Mouse (Mus musculus) layer of hippocampus, adult 2 months (tissue): ENCODE results near the gene Ier2. TPM values are rescaled to one million over a fixed set of nuclear protein-coding genes. Genes with fewer than 3 reads are reported as not detected.
"Not testable (repeated sequence)": the region's sequence is repeated elsewhere in the genome, so short reads cannot be mapped to it uniquely, and the experiment has no call there.

ENCODE experiments used
- DNase-seq, 2 experiments: peaks; one replicate each; pipeline ENCODE4 v3.0.0; 2022; ENCODE audit warnings: low spot score in 2 of 2
- H3K27ac ChIP-seq: fragments of 200-600 bp; 2 replicates; pipeline ENCODE4 v1.8.1; 2022
- H3K4me3 ChIP-seq: fragments of 200-600 bp; 2 replicates; pipeline ENCODE4 v1.8.1; 2022; ENCODE audit warnings: mild to moderate bottlenecking
- CTCF ChIP-seq: fragments of 200-600 bp; conservative IDR thresholded peaks from 2 replicates; pipeline ENCODE4 v1.8.1; 2022; ENCODE audit warnings: antibody characterized with exemption, mild to moderate bottlenecking, moderate library complexity
- total RNA-seq, 2 experiments: library from RNA; stranded (reverse); gene quantifications; 2 replicates each; pipeline ENCODE4 v1.2.3; 2021

The Ier2 gene
- total RNA-seq, 2 experiments from 2014 or later = 5.1 to 7.2 TPM

DNA sequence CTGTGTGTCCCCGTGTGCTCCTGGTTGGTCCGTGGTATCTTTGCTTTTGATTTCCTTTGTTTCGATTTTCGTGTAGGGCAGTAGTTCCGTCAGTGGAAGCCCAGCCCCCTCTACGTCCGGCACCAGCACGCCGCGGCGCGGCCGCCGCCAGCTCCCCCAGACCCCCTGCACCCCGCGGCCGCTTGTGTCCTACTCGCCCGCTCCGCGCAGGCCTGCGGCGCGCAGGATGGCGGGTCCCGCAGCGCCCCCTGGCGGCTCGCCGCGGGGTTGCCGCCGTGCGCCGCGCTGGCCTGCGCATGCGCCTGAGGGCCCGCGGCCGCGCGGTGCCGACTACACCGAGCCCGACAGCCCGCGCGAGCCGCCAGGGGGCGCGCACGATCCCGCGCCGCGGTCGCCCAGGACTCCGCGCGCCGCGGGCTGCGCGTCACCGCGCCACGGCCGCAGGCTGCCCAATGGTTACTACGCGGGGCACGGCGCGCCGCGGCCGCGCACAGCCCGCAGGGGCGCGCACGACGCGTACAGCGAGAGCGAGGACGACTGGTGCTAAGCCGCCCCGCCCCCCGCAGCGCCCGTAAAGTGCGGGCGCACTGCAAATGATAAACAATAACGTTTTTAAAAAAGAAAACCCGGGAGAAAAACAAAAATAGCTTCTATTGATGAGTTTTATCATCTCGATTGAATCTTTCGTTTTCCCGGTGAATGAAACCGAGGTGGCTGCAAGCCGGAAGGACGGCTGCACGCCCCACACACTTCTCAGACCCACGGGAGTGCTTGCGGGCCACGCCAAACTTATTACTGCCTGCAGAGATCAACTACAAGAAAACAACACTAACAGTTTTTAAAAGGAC lies 23.3 kb downstream of the Ier2 start:
- H3K4me3 ChIP-seq = peak overlapping the region; percentile 58
- TF ChIP-seq CTCF = peak; percentile 62
- H3K27ac ChIP-seq = peak overlapping the region; percentile 83
- peak; percentile 90 to 95 for DNase-seq

GRCm38 (mm10) chr8:84638555-84639161 lies 24.0 kb downstream of the Ier2 start:
- DNase-seq = no peak
- Histone ChIP-seq H3K27ac (peak overlapping the region; percentile 83), H3K4me3 (peak overlapping the region; percentile 58)
- no peak for TF ChIP-seq CTCF

- H3K4me3 ChIP-seq = peak overlapping the region; percentile 58
- no peak for TF ChIP-seq CTCF
- DNase-seq = no peak
- peak overlapping the region; percentile 83; the same call in 1 of the 2 replicates for H3K27ac ChIP-seq
These were observed 24.6 kb downstream of the Ier2 start for GRCm38 (mm10) chr8:84637946-84638554.

GRCm38 (mm10) chr8:84636051-84636691 lies 26.5 kb downstream of the Ier2 start:
- TF ChIP-seq CTCF = no peak
- peak overlapping the region; percentile 78 for H3K27ac ChIP-seq
- DNase-seq = no peak
- no peak overlapping the region for H3K4me3 ChIP-seq

- DNase-seq = no peak
- peak overlapping the region; percentile 78 for H3K27ac ChIP-seq
- no peak for TF ChIP-seq CTCF
- H3K4me3 ChIP-seq = no peak overlapping the region
These were observed 27.1 kb downstream of the Ier2 start for GRCm38 (mm10) chr8:84635397-84636050.

DNA sequence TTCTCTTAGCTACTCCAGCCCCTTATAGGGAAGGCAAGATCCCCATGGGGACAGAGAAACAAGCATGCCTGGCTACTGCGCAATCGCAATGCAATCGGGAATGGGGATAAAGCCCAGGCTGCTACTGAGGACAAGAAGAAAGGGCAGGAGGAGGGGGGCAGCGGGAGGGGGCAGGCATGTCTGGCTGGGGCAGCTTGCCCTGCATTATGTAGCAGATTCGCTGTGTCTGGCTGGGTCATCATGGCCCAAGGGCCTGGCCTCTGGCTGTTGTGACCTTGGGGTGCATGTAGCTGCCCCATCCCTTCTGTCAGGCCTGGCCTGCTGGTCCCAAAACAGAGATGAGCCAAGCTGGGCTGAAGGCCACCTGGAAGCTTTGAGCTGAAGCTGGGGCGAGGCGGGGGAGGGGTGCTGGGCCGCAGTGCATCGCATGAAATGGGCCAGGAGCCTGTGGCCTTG lies 27.8 kb downstream of the Ier2 start:
- no peak for TF ChIP-seq CTCF
- peak; percentile 44 to 48 for DNase-seq
- Histone ChIP-seq H3K27ac (peak overlapping the region; percentile 78), H3K4me3 (no peak overlapping the region)

GRCm38 (mm10) chr8:84633841-84634584 lies 28.6 kb downstream of the Ier2 start:
- DNase-seq = no peak
- Histone ChIP-seq H3K27ac (peak overlapping the region; percentile 78; the same call in 1 of the 2 replicates), H3K4me3 (no peak overlapping the region)
- no peak for TF ChIP-seq CTCF

DNA sequence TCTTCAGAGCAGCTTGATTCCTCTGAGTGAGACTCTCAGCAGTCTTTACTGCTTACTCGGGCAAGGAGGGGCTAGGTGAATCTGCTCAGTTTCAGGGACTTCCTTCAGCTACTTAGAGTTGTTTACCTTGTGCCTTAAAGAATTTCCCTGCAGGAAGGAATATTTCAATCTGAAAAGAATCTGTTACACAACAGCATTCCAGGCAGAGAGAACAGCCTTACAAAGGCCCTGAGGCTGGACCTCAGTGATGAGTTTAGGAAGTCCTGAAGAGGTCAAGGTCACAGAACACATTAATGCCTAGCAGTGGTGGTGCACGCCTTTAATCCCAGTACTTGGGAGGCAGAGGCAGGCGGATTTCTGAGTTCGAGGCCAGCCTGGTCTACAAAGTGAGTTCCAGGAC lies 30.8 kb downstream of the Ier2 start:
- DNase-seq = no peak
- no peak overlapping the region for H3K4me3 ChIP-seq
- no peak overlapping the region for H3K27ac ChIP-seq
- no peak for TF ChIP-seq CTCF

- no peak for TF ChIP-seq CTCF
- Histone ChIP-seq H3K4me3 (no peak overlapping the region), H3K27ac (no peak overlapping the region)
- DNase-seq = no peak
These were observed 32.5 kb downstream of the Ier2 start for GRCm38 (mm10) chr8:84630145-84630544.

DNA sequence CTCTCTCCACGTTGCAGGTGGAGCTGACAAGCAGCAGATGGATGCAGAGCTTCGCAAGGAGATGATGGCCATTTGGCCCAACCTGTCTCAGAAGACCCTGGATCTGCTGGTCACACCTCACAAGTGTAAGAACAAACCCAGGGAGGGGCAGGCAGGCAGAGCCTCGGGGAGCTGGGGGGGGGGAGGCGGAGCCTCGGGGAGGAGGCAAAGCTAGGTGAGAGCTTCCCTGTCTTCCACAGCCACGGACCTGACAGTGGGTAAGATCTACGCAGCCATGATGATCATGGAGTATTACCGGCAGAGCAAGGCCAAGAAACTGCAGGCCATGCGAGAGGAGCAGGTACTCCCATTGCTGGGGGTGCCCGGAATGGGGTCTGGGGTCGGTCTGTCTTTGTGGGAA lies 33.1 kb downstream of the Ier2 start:
- H3K27ac ChIP-seq = no peak overlapping the region
- H3K4me3 ChIP-seq = no peak overlapping the region
- TF ChIP-seq CTCF = no peak
- no peak for DNase-seq

- H3K27ac ChIP-seq, DNase-seq, H3K4me3 ChIP-seq: not testable (repeated sequence)
These were observed 39.2 kb downstream of the Ier2 start for GRCm38 (mm10) chr8:84623425-84623824.
